Mouse (Mus musculus): ENCODE data around the gene Rgs3. TPM values are rescaled to one million over a fixed set of nuclear protein-coding genes. Genes with fewer than 3 reads are reported as not detected.
A peak's percentile ranks its signal among the peaks of the same experiment; 100 is the strongest.

Gene Rgs3
- total RNA-seq, 2 experiments from 2014 or later = 45.4 to 45.5 TPM

DNA sequence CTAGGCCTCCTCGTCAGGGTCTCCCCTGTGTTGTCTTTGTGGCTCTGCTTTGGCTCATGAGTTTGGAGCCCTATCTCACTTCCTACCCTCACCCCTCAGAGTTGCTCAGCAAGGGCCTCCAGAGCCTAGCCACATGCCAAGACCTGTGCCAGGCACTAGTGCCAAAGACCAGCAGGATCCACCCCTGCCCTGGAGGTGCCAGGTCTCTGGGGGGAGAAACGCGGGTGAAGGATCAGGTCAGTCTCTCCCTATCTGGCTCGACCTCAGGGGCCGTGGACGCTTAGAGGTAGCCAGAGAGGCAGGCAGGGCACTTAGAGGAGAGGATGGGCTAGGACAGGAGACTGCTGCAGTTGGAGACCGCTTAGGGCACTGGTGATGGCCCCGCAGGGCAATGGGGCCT, 122.7 kb downstream of the Rgs3 start:
- no peak for DNase-seq (ENCODE audit: low spot score in 2 of 2)

DNA sequence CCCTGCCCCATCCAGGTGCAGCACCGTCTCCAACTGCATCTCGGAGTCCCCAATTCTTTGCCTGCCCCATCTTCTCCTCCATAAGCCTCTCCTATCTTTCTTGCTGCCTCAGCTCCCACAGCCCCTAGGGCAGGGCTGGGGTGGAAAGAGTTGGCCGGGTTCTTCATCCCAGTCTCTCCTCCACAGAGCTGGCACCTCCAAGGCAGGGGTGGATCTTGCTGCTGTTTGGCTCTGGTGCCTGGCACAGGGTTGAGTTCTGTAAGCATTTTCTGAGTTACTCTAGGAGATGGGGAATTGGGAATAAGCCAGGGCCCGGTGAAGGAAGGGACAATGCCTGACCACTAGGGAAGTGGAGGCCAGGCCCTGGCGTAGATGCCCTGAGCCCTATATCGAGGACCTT, 123.5 kb downstream of the Rgs3 start:
- DNase-seq (ENCODE audit: low spot score in 2 of 2) = no peak

DNA sequence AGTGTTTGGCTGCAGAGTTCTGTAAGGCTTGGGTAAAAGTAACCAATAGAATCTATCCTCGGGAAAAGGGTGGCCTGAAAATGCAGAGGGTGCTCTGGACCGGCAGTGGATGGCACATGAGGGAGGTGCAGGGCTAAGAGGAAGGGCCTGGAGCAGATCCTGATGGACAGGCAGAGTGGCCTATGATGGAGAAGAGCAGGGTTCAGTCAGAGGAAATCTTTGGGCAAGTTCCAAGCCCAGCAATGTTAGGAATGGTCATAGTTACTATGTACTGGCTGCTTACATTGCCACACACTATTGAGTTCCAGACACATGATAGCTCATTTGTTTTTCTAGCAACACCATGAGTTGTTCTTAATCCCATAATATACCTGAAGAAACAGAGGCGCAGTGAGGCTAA, 124.7 kb downstream of the Rgs3 start:
- no peak for DNase-seq (ENCODE audit: low spot score in 2 of 2)

DNA sequence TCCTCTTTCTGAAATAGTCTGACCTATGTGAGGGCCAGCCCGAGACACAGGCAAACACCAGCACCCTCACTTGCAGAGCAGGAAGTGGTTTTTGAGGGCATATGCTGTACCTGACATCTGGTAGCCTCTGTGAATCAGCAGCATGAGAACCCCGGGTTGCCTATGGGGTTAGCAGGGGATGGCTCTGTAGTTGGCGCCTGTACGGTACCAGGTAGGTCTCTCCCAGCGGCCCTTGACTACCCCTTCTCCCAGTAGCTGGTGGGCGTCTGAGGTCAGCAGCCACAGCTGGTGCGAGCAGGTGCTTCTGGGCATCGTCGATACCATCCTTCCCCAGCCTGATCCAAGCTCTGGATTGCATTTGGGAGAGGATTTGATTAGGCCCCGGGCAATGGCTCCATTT, 125.6 kb downstream of the Rgs3 start:
- no peak for DNase-seq (ENCODE audit: low spot score in 2 of 2)

DNA sequence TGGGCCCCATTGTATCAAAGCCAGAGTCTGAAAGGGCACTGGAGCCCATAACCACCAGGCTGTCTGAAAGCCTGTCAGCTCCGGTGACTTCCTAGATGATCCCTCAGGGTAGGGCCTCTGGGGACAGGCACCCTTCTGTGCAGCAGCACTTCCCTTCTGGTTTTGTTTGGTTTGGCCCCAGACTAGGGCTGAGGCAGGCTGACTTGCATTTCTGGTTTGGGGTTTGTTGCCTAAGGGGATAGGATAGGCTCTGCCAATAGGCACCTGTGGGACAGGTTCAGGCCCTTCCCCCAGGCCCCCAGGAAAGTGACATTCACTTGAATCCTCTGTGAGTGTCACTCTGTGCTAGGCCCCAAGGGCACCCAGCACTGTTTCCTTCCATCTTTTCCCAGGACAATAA, 127.1 kb downstream of the Rgs3 start:
- no peak for DNase-seq (ENCODE audit: low spot score in 2 of 2)

DNA sequence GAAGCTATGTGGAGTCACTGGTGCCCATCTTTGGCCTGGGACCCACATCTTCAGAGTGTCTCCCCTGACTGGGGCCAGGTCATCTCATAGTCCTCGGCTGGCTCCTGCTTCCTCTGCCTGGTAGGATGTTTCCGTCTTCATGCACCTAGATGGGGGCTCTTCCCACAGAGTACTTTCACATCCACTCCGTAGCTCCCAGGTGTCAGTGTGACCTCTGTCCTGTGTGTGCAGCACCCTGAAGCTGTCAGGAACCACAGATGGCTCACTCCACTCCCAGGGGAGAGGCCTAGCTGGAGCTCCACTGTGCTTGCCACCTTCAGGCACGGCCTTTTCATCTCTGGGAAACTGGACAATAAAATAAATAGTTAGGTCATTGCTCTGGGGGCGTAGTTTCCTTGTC, 128.5 kb downstream of the Rgs3 start:
- no peak for DNase-seq (ENCODE audit: low spot score in 2 of 2)

DNA sequence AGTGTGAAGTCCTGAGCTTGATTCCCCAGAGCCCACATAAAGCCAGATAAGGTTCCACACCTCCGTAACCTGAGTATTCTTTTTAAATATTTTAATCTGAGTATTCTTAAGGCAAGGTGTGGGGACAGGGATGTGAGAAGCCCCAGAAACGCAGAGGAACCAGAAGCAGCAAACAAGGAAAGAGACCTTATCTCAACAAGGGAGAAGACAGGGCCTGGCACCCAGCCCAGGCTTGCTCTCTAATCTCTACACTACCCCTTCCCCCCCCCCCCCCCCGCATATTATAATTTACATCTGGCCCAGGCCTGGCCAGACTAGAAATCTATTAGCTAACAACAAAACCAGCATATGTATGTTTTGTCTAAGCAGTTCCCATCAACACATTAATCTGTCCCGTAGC, 131.3 kb downstream of the Rgs3 start:
- no peak for DNase-seq (ENCODE audit: low spot score in 2 of 2)

DNA sequence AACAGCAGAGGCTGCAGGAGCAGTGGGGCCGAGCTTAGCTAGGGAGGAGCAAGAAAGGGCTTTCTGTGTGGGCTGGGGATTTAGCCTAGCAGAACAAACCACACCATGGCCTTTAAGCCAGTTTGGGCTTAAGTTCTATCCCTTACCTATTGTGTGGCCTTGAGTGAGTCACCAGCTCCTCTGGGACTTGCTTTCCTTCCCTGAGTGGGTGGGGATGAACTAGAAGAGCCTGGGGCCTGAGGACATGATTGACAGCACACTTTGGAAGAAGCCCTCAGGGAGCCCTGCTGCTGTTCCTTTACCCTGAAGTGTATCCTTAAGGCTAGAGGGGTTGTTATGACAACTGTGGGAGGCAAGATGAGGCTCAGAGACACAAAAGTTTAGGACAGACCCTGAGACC, 132.0 kb downstream of the Rgs3 start:
- no peak for DNase-seq (ENCODE audit: low spot score in 2 of 2)

DNA sequence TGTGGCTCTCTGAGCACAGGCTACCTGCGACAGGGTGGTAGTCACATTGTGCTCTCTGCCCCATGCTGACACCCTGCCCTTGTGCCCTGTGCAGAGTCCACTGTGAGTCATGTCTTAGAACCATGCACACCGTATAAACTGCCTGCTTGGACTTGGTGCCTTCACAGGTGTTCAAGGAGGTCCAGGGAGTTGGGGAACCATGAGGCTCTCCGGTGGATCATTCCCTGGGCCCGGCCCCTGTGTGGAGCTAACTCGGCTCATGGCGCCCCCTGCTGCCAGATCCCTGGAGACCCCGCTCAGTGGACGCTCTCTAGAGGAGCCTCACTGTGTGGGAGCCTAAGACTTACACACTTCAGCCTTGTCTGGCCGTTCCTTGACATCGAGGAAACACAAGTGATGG, 134.2 kb downstream of the Rgs3 start:
- no peak for DNase-seq (ENCODE audit: low spot score in 2 of 2)

DNA sequence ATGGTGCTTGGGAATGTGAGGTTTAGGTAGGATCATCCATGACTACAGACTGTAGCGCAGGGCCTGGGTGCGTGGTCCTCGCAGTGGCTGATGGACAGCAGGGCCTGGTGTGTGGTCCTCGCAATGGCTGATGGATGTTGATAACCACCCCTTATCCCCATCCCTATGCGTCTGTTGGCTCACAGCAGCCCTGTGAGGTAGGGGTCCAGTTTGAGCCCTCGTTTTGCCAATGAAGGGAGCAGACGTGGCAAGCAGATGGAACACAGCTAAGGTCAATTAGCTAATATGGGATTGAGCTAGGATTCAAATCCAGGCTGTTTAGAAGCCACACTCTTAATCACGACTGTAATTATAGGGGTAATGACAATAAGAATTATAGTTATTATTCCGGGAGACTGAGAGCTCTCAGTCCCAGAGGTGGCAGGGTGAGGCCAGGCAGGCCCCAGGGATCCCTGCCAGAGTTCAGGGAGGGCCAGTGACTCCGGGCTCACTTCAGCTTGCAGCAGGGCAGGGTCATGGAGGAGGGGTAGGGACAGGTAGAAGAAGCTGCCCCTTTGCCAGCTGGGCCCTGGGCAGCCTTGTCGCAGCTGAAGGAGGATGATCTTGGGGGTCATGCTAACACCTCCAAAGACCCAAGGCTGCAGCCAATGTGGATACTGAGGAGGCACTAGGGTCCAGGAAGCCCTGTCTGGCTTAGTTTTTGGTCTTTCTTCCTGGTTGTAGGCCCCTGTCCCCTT, 135.2 kb downstream of the Rgs3 start:
- DNase-seq (ENCODE audit: low spot score in 2 of 2) = no peak

DNA sequence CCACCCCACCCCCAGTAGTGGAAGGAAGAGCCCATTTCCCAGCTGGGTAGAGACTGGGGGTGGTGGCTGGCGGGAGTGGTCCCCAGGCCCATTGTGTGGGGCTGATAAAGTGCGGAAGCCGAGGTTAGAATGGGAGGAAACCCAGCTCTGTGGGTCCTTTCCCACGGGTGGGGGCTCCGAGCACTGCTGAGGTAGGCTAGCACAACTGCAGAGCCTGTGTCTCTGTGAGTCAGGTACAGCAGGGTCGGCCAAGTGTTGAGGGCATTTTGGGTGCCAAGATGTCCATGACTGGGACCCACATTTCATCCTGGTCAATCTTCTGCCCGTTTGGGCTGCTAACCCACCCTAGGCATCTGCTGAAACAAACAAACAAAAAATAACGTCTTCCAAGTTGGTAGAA, 135.9 kb downstream of the Rgs3 start:
- no peak for DNase-seq (ENCODE audit: low spot score in 2 of 2)

DNA sequence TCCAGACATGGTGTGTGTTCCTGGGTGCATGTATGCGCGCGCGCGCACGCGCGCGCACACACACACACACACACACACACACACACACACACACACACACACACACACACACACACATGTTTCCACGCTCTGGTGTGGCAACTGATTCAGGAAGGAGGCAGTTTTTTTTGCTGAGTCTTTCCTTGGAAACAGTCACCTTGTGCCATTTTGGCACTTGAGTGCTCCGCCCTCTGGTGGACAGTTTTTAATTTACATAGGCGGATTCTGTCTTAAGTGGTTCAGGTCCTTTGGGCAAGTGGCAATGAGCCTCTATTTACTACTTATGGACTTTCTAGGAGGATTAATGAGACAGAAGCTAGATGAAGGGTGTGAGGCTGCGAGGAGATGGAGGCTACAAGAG, 136.3 kb downstream of the Rgs3 start:
- DNase-seq (ENCODE audit: low spot score in 2 of 2) = peak in 1 of 2 experiments; percentile 40

DNA sequence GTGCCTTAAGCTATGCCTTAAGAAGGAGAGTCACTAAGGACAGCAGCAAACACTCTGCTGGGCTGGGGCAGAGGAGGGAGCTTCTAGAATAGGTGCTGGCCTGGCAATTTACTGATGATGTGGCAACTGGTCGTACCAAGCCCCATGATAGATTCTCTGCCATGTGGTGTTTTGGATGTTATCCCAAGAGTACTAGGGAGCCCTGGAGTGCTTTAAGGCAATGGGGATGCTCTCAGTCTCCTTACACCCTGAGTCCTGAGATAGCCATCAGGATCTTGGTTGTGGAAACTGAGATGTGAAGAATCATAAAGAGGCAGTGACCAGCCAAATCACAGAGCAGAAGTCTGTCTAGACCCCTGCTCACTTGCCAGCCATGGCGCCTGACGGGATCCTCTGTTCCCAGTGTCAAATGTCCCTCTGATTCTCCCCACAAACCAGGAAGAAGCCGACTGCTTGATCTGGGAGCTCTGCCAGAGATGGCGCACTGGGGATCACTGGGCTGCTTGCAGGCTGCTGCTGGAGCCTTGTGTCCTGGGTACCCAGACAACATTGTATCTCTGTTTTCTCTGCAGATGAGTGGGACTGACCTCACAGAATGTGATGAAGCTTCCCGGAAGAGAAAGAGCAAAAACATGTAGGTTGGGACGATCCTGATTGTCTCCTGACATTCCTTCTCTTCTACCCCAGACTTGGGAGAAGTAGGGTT, 137.2 kb downstream of the Rgs3 start:
- DNase-seq (ENCODE audit: low spot score in 2 of 2) = no peak

DNA sequence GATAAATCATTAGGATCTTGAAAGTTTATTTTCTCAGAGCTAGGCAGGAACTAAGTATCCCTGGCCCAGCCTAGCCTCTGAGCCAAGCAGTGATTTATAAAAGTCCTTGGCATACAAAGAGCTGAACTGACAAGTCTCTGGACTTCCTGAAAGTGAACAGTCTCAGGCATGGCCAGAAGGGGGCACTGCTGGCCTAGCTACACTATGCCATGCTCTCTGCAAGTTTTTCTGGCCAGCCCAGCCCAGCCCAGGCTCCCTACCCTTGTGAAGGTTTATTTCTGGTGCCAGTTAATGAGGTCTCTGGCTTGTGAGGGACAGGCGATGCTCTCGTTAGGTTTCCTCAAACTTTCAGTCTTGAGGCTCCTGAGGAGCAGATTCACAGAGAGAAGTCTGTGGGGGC, 137.8 kb downstream of the Rgs3 start:
- DNase-seq (ENCODE audit: low spot score in 2 of 2) = peak; percentile 76

DNA sequence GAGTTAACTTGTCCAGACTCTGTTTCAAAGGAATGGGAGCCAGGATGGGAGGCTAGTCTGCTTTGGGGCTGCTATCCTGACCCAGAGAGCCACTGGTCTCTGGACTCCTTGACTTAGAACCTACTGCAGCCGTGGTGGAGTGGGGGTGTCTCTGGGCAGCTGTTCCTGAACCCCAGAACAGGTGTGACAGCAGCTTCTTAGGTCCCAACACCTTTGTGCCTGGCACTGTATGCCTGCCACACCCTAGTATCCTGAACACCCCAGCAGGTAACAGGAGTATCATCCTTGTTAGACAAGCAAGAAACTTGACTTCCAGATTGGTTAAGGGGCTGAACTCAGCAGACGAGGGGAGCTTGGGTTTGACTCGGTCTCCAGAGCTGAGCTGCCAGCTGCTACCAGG, 138.9 kb downstream of the Rgs3 start:
- DNase-seq (ENCODE audit: low spot score in 2 of 2) = no peak

DNA sequence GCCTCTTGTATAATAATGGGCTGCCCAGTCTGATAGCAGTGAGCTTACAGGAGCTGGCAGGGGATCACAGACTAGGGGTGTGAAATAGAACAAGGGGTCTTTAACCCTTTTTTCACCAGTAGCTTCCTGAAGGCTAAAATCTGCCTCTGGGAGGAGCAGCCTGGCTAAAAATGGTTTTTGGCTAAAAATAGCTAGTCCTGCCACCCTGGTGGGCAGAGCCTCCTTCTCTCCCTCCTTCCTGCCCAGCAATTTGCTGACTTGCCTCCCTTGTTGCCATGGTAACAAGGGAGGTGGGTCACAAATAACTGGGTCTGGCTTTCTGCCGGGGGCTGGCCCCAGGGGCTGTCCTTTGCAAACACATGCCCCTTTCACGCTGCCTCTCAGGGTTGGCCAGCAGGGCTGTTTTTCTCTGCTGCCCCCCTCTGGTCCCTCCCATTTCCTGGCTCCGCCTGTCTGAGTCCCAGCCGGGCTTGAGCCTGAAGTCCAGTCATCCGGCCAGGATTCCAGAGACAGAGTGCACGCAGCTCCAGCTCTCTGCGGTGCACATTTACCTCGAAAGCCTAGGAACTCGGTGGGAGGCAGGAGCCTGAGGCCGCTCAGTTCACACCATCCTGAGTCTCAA, 139.7 kb downstream of the Rgs3 start:
- peak; percentile 74 to 84 for DNase-seq (ENCODE audit: low spot score in 2 of 2)

DNA sequence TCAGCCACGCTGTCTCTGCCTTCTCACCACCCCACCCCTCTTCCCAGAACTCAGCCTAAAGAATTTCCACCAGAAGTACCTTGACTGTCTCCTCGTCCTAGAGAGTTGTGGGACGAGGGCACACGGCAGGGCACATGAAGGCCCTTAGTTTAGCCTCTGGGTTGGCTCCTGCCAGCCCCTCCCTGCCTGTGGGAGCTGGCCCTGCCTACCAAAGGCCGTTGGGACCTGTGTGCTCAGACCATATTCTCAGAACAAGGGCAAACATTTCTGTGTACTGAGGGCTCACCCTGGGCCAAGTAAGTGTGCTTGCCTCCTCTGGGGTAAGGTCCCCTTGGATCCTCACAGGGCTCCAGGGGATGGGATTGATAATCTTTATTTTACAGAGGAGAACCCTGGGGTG, 140.8 kb downstream of the Rgs3 start:
- no peak for DNase-seq (ENCODE audit: low spot score in 2 of 2)

DNA sequence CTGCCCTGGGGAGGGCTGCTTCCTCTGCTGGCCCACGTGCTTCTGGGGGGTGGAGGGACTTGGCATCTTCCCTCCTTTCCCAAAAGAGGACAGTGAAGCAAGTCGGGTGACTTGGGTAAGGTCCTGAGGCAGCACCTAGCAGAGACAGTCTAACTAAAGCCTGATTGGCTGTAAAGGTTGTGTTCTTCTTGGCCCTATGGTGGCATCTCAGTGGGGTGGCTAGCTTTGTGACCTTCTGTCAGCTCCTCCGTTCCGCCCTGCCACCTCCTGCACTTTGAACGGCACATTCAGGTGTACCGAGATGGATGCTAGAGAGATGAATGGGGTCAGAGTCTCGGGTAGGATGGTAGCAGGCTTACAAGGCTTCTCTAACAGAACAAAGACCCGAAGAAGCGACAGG, 143.5 kb downstream of the Rgs3 start:
- no peak for DNase-seq (ENCODE audit: low spot score in 2 of 2)

DNA sequence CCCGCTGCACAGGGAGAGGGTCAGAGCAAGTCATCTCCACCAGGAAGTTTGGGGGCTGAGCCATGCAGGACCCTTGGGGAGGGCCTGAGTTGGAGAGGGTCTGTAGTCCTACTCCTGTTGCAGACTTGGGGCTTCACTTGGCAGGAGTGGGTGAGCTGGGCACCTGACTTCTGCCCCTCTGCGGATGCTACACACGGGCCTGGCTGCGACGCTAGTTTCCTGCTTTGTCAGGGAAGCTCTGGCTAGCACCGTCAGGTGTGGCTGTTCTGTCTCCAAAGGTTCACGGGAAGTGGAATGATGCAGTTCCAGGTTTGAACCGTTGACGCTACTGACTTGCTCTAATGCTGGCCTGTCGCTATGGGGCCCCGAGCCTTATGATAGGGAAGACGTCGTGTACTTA, 144.6 kb downstream of the Rgs3 start:
- DNase-seq (ENCODE audit: low spot score in 2 of 2) = no peak

DNA sequence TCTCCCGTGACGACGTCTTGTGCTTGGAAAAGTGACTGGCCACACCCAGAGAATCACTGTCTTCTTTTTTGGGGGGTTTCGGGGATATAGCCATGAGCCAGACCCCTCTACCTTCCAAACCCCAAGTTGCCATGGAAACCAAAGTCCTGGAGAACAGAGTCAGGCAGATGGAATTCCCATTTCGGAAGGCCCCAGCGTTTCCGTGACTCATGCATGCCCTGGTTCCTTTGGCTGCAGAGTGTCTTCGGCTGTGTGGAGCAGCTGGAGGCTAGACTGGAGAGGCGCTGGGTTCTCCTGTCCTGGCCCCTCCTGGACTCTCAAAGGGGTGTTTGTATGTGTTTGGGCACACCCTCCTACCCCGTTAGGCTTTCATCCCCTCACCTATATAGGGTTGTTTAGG, 145.4 kb downstream of the Rgs3 start:
- no peak for DNase-seq (ENCODE audit: low spot score in 2 of 2)

DNA sequence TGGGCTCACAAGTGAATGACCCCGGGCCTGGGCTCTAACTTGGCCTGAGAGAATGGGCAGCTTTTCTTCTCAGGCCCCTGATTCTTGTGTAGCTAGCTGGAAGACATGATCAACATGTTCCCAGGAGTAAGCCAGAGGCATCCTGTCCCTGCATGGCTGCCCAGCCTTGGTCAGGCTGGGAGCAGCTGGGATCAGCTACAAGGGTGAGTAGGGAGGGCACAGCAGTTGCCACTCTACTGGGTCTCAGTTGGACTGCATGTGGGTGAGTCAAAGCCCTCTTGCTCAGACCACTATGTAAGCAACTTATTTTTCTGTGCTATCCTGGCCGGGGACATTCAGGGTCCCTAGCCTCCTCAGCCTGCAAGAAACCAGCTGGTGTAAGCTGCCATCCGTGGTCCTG, 146.1 kb downstream of the Rgs3 start:
- no peak for DNase-seq (ENCODE audit: low spot score in 2 of 2)

DNA sequence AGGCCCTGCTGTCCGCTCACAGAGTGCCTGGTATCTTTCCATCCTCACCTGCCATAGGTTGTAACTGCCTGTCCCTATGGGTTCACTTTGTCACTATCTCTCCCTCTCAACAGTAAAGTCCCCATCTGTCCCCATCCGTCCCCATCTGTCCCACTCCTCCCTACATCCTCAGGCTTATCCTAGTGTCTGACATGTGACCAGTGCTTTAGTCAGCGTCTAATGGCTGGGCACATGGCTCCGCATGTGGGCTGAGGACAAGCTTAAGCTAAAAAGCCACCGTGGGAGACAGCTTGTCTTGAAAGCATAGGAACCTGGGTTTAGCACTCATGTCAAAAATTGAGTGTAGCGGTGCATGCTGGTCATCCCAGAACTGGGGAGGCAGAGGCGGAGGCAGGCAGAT, 148.4 kb downstream of the Rgs3 start:
- no peak for DNase-seq (ENCODE audit: low spot score in 2 of 2)

DNA sequence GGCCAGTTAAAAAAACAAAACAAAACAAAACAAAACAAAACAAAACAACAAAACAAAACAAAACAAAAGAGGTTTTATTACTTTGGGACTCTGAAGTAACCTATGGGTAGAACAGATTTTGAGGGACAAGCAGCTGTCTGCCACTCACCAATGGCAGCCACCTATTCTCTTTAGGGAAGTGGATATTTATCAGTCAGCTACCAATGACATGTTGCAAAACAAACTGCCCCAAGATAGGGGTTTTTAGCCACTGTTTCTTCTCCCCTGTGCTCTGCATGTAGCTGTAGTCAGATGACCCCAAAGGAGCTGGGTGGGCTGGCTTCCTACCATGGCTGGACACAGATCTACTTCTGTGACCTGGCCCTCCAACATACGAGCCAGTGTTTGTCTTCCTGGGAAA, 149.3 kb downstream of the Rgs3 start:
- no peak for DNase-seq (ENCODE audit: low spot score in 2 of 2)

Measured in adrenal gland, postnatal 4 days (tissue).